Mouse (Mus musculus) limb, embryonic 13.5 days (tissue): ENCODE data around the gene Ppara. TPM values are rescaled to one million over a fixed set of nuclear protein-coding genes. Genes with fewer than 3 reads are reported as not detected.

Experiments used
- ATAC-seq: fragments of 200-750 bp; cut with Nextera tagmentation; 2 replicates; pipeline ENCODE4 v1.8.0; 2017; ENCODE audit warnings: low read depth, moderate number of reproducible peaks, moderate TSS enrichment; ENCODE audit not compliant: low FRiP score
- H3K27ac ChIP-seq: fragments of 300-500 bp; sonication (generic); 2 replicates; pipeline ENCODE4 v1.5.1; 2015; ENCODE audit warnings: inconsistent platforms, mild to moderate bottlenecking, moderate library complexity
- H3K27me3 ChIP-seq: fragments of 300-500 bp; sonication (generic); 2 replicates; pipeline ENCODE4 v1.6.1; 2015; ENCODE audit warnings: mild to moderate bottlenecking, inconsistent platforms
- H3K36me3 ChIP-seq: fragments of 300-500 bp; sonication (generic); 2 replicates; pipeline ENCODE4 v1.6.1; 2015; ENCODE audit warnings: inconsistent platforms, mild to moderate bottlenecking, moderate library complexity
- H3K4me1 ChIP-seq: fragments of 300-500 bp; sonication (generic); 2 replicates; pipeline ENCODE4 v1.6.1; 2015; ENCODE audit warnings: inconsistent platforms
- H3K4me2 ChIP-seq: fragments of 300-500 bp; sonication (generic); replicated peaks from 2 replicates; pipeline ENCODE4 v1.6.1; 2015; ENCODE audit warnings: inconsistent platforms, mild to moderate bottlenecking, moderate library complexity
- H3K4me3 ChIP-seq: fragments of 300-500 bp; sonication (generic); 2 replicates; pipeline ENCODE4 v1.5.1; 2015; ENCODE audit warnings: moderate library complexity, mild to moderate bottlenecking, inconsistent platforms
- H3K9ac ChIP-seq: fragments of 300-500 bp; sonication (generic); 2 replicates; pipeline ENCODE4 v1.6.1; 2015; ENCODE audit warnings: mild to moderate bottlenecking, inconsistent platforms
- H3K9me3 ChIP-seq: fragments of 300-500 bp; sonication (generic); 2 replicates; pipeline ENCODE4 v1.6.1; 2016; ENCODE audit warnings: inconsistent platforms
- WGBS: fragments of 180-500 bp; shearing (Covaris S2); methylation state at CpG from one replicate; pipeline ENCODE4 v1.1.7; 2015; 5-methylcytosine and 5-hydroxymethylcytosine counted together
- polyA plus RNA-seq: library from polyadenylated mRNA; unstranded; fragments of >200 nt; fragmentation: Nextera tagmentation; extraction: Ambion mirVana; gene quantifications from 2 replicates; pipeline ENCODE4 v1.2.1, GENCODE M21; 2015

Ppara gene
- polyA plus RNA-seq, 1 experiment from 2014 or later = 2.4 TPM

DNA sequence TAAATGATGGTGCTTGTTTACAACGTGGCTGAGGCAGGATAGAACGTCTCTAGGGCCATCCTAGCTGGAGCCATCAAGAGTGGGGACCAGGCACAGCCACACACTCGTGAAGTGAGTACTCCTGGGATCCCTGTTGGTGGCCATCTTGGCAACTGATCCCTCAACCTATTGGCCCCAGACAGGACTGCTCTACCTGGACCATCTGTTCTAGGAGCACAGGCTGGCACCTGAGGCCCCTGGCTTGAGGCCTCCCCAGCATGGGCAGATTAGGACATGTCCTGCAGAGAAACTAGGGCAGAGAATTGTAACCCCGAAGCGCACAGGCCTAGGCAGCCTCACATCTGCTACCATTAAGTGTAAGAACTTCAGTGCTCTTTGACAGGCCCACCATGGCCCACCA lies 35.3 kb upstream of the Ppara start:
- peak; percentile 24; the same call in 1 of the 2 replicates for ATAC-seq
- Histone ChIP-seq H3K36me3 (peaks cover 98% of the 10 kb centered on the region), H3K9ac (no peak overlapping the region), H3K4me3 (no peak overlapping the region), H3K27me3 (no peaks in the 10 kb centered on the region), H3K4me2 (no peak overlapping the region), H3K4me1 (no peaks in the 10 kb centered on the region), H3K9me3 (no peaks in the 10 kb centered on the region), H3K27ac (no peak overlapping the region)
- 84% methylated on average over 5 of the region's 5 CpGs for WGBS

DNA sequence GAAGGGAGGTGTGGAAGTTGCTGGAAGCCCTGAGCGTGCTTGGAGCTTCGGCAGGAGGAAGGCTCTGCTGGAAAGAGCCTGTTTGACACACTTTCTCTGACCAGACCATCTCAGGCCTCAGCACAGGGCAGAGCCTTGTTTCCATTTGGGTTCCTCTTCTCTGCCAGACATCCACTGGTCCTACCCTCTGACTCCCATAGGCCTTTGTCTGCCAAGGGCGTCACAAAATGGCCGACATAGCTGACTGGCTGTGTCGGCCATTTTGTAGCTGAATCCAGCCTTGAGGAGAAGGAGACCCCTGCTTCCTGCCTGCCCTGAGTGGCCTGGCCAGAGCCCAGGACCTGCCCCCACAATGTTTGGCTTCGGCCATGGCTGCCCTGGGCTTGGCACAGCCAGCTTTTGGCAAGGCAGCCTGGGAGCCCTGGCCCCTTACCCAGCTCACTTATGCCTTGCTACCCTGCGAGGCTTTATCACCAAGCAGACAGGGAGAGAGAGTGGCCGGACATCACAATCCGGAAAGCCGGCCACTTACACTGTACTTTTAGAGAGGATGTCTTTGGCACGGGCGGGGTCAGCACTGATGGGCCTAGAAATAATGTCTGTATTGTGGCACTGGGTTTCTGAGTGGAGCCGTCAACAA lies 34.8 kb upstream of the Ppara start:
- H3K9me3 ChIP-seq = no peaks in the 10 kb centered on the region
- no peak overlapping the region for H3K9ac ChIP-seq
- no peaks in the 10 kb centered on the region for H3K4me1 ChIP-seq
- peaks cover 98% of the 10 kb centered on the region for H3K36me3 ChIP-seq
- no peaks in the 10 kb centered on the region for H3K27me3 ChIP-seq
- 94% methylated on average over 13 of the region's 13 CpGs for WGBS
- no peak overlapping the region for H3K27ac ChIP-seq
- ATAC-seq = no peak
- H3K4me3 ChIP-seq = no peak overlapping the region
- H3K4me2 ChIP-seq = no peak overlapping the region

DNA sequence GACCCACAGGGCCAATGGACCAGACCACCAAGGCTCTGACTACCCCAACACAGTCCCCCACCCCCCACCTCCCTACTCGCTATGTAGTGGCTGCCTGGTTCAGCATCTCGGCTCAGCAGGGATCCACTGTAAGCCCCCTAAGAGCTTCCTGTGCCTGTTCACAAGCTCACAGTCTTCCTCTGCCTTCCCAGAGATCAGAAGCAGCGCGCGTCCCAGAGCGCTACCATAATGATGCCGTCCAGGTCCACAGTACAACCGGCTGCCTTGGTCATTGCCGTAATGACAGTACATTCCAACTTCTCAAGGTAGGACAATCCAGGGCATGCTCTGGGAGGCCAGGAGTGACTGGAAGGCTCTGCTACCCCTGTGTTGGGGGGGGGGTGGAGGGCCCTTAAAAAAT lies 34.1 kb upstream of the Ppara start:
- Histone ChIP-seq H3K36me3 (peaks cover 98% of the 10 kb centered on the region), H3K4me1 (no peaks in the 10 kb centered on the region), H3K9me3 (no peaks in the 10 kb centered on the region), H3K27ac (no peak overlapping the region; the same call in 1 of the 2 replicates), H3K4me2 (no peak overlapping the region), H3K9ac (no peak overlapping the region), H3K27me3 (no peaks in the 10 kb centered on the region), H3K4me3 (no peak overlapping the region)
- no peak for ATAC-seq
- 64% methylated on average over 9 of the region's 9 CpGs for WGBS

DNA sequence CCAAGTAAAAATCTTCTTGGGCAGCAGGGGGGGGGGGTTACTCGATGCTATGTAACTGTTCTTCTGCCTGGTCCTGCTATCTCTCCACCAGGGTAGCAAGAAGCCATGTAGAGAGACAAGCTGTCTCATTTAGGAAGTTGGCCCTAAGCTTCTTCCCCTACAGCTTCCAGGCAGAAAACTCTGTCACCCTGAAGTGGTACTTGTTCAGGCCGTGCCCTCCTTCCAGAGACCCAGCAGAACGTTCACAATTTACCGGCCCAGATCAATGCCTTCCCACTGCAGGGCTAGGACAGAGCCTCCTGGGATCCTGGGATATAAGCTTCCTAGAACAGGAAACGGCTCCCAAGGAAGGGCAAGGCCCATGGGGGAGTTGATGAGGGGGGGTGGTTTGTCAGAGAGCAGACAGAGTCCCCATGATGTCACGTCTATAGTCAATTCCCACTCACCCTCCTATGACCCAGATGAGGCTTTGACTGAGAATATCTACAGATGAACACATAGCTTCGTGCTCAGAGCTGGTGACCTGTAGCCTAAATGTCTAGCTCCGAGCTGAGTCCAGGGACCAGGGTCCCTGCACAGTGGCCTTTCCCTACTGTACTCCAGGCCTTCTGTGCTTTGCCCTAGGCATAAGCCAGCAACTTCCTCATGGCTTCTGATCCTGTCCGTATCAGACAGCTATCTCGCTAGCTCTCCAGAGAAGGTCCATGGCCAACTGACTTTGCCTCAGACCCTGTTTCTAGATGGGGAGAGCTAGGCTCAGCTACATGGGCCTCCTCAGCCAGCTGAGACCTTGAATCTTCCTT lies 33.5 kb upstream of the Ppara start:
- H3K27me3 ChIP-seq = no peaks in the 10 kb centered on the region

DNA sequence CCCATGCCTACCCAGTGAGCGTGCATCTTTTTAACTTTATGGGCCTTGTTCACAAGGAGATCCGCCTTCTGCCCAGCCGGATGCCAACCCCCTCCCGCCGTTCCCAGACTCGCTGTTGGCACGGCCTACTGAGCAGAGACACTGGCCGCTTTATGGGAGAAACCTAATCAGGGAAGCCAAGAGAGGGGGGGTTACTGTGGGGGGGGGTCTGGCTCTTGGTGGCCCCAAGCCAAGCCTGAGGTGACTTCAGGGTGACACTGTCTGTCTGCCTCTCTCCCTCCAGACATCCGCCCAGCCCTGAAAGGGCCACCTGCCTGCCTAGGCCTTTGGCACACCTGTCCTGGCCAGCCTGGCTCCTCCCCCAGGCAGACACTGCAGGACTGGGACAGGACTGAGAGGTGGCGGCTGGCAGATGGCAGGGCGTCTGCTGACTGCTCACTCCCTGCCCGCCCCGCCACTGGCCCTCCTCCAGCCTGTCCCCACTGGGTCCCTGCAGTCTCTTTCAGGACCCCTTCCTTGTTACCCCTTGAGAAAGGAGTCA lies 32.3 kb upstream of the Ppara start:
- Histone ChIP-seq H3K4me3 (no peak overlapping the region), H3K9ac (no peak overlapping the region; the same call in 1 of the 2 replicates), H3K36me3 (peaks cover 99% of the 10 kb centered on the region), H3K4me1 (no peaks in the 10 kb centered on the region), H3K9me3 (no peaks in the 10 kb centered on the region), H3K27me3 (no peaks in the 10 kb centered on the region), H3K27ac (no peak overlapping the region), H3K4me2 (no peak overlapping the region)
- ATAC-seq = no peak
- WGBS = 85% methylated on average over 11 of the region's 13 CpGs

More for the DNA sequence above, 33.5 kb upstream of the Ppara start:
- no peaks in the 10 kb centered on the region for H3K4me1 ChIP-seq
- no peak overlapping the region for H3K4me2 ChIP-seq
- H3K9me3 ChIP-seq = no peaks in the 10 kb centered on the region
- no peak overlapping the region for H3K4me3 ChIP-seq
- 79% methylated on average over 10 of the region's 10 CpGs for WGBS
- H3K9ac ChIP-seq = no peak overlapping the region
- H3K27ac ChIP-seq = no peak overlapping the region
- peaks cover 98% of the 10 kb centered on the region for H3K36me3 ChIP-seq
- ATAC-seq = no peak

DNA sequence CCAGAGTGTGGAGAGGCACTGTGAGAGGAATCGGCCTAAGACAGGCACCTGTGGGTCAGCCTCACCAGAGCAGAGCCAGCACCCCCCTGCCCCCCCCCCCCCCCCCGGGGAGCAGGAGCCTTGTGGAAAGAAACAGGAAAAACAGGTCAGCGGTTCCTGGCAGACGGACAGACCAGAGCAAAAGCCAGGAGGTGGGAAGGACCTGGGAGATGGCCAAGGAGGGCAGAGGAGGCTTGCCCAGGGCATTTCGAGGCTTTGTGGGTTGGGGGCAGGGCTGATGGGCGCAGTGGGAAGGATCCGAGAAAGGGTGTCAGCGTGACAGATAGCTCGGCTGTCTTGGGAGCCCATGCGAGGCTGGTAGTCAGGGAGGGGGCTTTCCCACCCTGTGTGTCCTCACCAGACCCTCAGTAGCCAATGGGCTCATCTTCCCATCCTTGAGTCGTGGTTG lies 31.6 kb upstream of the Ppara start:
- no peaks in the 10 kb centered on the region for H3K9me3 ChIP-seq
- ATAC-seq = no peak
- no peak overlapping the region for H3K4me3 ChIP-seq
- WGBS = 65% methylated on average over 11 of the region's 11 CpGs
- no peaks in the 10 kb centered on the region for H3K27me3 ChIP-seq
- no peaks in the 10 kb centered on the region for H3K4me1 ChIP-seq
- no peak overlapping the region for H3K4me2 ChIP-seq
- H3K27ac ChIP-seq = no peak overlapping the region
- peaks cover 100% of the 10 kb centered on the region for H3K36me3 ChIP-seq
- H3K9ac ChIP-seq = no peak overlapping the region

GRCm38 (mm10) chr15:85703858-85704257 lies 30.9 kb upstream of the Ppara start:
- Histone ChIP-seq H3K4me2 (no peak overlapping the region), H3K27ac (no peak overlapping the region), H3K4me1 (peaks cover 1% of the 10 kb centered on the region), H3K4me3 (no peak overlapping the region), H3K27me3 (no peaks in the 10 kb centered on the region), H3K9ac (no peak overlapping the region), H3K9me3 (no peaks in the 10 kb centered on the region), H3K36me3 (peaks cover 93% of the 10 kb centered on the region)
- no peak for ATAC-seq
- WGBS = 96% methylated on average over 4 of the region's 4 CpGs

GRCm38 (mm10) chr15:85704341-85705012 lies 30.3 kb upstream of the Ppara start:
- no peak overlapping the region for H3K4me3 ChIP-seq
- H3K9ac ChIP-seq = no peak overlapping the region
- peaks cover 7% of the 10 kb centered on the region for H3K4me1 ChIP-seq
- H3K27me3 ChIP-seq = no peaks in the 10 kb centered on the region
- no peak overlapping the region for H3K27ac ChIP-seq
- ATAC-seq = no peak
- H3K9me3 ChIP-seq = no peaks in the 10 kb centered on the region
- H3K36me3 ChIP-seq = peaks cover 87% of the 10 kb centered on the region
- no peak overlapping the region for H3K4me2 ChIP-seq
- WGBS = 86% methylated on average over 8 of the region's 8 CpGs

- peaks cover 12% of the 10 kb centered on the region for H3K4me1 ChIP-seq
- no peak overlapping the region for H3K27ac ChIP-seq
- H3K27me3 ChIP-seq = no peaks in the 10 kb centered on the region
- H3K9ac ChIP-seq = no peak overlapping the region
- H3K4me2 ChIP-seq = no peak overlapping the region
- H3K36me3 ChIP-seq = peaks cover 81% of the 10 kb centered on the region
- H3K4me3 ChIP-seq = no peak overlapping the region
- WGBS = 81% methylated on average over 9 of the region's 9 CpGs
- no peak for ATAC-seq
- H3K9me3 ChIP-seq = no peaks in the 10 kb centered on the region
Measured at GRCm38 (mm10) chr15:85705013-85705528, 29.7 kb upstream of the Ppara start.

- WGBS = 79% methylated on average over 13 of the region's 13 CpGs
- peaks cover 74% of the 10 kb centered on the region for H3K36me3 ChIP-seq
- no peak overlapping the region for H3K9ac ChIP-seq
Measured at GRCm38 (mm10) chr15:85705566-85706332, 29.0 kb upstream of the Ppara start.

DNA sequence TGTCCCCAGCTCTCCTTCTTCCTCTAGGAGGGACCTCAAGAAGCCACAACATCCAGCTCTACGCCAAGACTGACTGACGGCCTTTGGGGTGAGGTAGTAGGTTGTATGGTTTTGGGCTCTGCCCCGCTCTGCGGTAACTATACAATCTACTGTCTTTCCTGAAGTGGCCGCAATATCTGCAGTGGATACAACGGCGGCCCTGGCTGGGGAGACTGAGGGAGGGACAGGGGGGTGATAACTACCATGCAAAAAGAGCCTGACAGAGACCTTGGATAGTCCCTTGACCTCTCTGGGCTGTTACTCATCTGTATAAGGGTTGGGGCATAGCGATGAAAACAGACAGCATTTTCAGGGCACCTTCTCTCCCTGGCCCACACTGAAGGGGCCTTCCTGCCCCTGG lies 28.3 kb upstream of the Ppara start:
- H3K27ac ChIP-seq = no peak overlapping the region
- H3K36me3 ChIP-seq = peaks cover 66% of the 10 kb centered on the region
- WGBS = 88% methylated on average over 8 of the region's 8 CpGs

More at GRCm38 (mm10) chr15:85705566-85706332, 29.0 kb upstream of the Ppara start:
- ATAC-seq = no peak
- no peak overlapping the region for H3K4me2 ChIP-seq
- peaks cover 12% of the 10 kb centered on the region for H3K4me1 ChIP-seq
- no peaks in the 10 kb centered on the region for H3K9me3 ChIP-seq
- no peak overlapping the region for H3K4me3 ChIP-seq
- H3K27ac ChIP-seq = no peak overlapping the region
- no peaks in the 10 kb centered on the region for H3K27me3 ChIP-seq

More for the DNA sequence above, 28.3 kb upstream of the Ppara start:
- H3K4me1 ChIP-seq = peaks cover 12% of the 10 kb centered on the region
- no peak overlapping the region for H3K4me3 ChIP-seq
- H3K27me3 ChIP-seq = no peaks in the 10 kb centered on the region
- H3K9me3 ChIP-seq = no peaks in the 10 kb centered on the region
- no peak for ATAC-seq
- H3K4me2 ChIP-seq = no peak overlapping the region
- no peak overlapping the region for H3K9ac ChIP-seq
